Mouse (Mus musculus): Measurements from ENCODE around the gene Acbd7.

Gene Acbd7

GRCm38 (mm10) chr2:3387105-3387860, 51.3 kb downstream of the Acbd7 start:
- DNase-seq, result no peak
